Mouse (Mus musculus) adrenal gland, postnatal 36 days (tissue): ENCODE results near the gene Ahctf1. TPM values are rescaled to one million over a fixed set of nuclear protein-coding genes. Genes with fewer than 3 reads are reported as not detected.
A peak's percentile ranks its signal among the peaks of the same experiment; 100 is the strongest.
"Not testable (repeated sequence)": the region's sequence is repeated elsewhere in the genome, so short reads cannot be mapped to it uniquely, and the experiment has no call there.

ENCODE experiments used
- DNase-seq, 2 experiments: peaks; one replicate each; pipeline ENCODE4 v3.0.0; 2021; ENCODE audit warnings: mixed read lengths in 1 of 2
- total RNA-seq, 2 experiments: library from RNA; stranded (reverse); gene quantifications; 2 replicates each; pipeline ENCODE4 v1.2.3; 2021

Gene Ahctf1
- total RNA-seq, 2 experiments from 2014 or later = 37.0 to 43.5 TPM

DNA sequence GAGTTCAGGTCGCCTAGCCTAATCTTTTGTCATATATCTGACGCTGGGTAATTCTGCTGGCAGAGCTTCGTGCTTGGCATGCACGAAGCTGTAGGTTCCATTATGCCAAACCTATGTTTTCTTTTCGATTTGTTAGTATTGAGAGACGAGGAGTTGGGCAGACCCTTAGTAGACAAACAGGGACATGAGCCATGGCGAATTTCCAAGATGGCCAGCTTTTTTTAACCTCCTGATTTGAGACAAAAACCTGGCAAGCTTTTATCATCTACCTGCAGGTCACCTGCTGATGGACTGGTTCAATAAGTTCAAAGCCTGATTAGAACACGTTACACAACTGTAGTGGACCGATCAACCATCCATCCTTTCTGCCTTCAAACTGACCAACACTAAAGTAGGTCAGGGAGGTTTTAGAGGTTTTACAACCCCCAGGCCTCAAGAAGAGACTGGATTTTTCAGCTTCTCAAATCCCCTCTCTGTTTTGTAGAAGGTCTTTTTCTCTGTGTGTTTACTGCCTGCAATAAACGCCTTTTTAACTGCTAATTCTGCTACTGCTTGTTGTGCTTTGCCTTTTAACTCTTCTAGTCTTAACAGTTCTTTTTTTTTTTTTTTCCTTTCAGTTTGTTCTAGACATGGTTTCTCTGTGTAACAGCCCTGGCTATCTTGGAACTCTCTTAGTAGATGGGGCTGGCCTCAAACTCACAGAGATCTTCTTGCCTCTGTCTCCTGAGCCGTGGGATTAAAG is 831 bp upstream of the Ahctf1 start:
- no peak for DNase-seq

- peak; percentile 73 to 83 for DNase-seq
Observed at GRCm38 (mm10) chr1:179802610-179803512, 619 bp downstream of the Ahctf1 start, which contains the start of gene Gm10518. Gene Gm10518 (plus strand): TSS chr1:179803376.

GRCm38 (mm10) chr1:179798794-179799193 is 4.7 kb downstream of the Ahctf1 start:
- no peak for DNase-seq

DNA sequence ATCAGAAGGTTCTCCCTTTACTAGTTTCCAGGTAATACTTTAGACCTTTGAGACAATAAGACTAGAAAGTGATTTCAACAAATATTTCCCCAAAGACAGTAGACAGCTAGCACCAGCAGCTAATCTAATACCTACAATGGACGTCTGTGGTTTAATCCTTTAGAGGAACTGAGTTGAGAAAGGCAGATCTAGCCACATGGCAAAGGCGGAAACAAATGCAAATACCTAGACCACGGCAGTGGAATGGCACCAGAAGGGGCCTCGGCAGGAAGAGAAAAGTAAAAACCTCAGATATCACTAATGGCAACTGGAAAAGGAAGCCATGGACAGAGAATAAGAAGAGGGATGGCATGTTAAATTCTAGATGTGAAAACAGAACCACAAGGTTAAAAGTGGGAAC is 16.2 kb downstream of the Ahctf1 start:
- no peak for DNase-seq

DNA sequence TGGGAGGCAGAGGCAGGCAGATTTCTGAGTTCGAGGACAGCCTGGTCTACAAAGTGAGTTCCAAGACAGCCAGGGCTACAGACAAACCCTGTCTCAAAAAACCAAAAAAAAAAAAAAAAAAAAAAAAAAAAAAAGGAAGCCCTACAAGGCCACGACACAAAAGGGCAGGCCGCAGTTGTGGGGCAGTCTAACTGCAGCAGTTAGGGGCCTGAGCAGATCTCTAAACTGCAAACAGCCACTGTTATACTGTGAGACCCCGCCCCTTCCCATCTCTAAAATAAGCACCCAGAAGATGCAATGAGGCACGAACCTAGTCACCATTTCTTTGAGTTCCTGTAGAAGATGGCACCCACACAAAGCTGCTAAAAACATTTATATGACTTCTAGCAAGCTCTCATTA is 18.0 kb downstream of the Ahctf1 start:
- no peak for DNase-seq

DNA sequence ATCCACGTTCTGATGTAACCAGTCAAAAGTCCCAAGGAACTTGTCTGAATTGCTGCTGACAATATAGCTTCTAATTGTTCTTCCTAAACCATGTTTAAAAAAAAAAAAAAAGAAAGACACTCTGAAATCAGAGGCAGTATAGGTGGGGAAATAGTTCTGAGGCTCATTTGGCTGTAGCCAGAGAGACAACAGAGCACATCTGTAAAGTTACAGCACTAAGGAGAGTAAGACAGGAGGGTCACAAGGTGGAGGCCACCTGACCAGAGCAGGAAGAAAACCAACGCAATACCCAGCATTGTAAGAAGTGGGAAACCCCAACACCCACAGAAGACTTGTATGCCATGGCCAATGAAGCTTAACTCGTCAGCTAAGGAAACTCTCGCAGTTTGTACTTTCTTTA is 19.4 kb downstream of the Ahctf1 start:
- no peak for DNase-seq

DNA sequence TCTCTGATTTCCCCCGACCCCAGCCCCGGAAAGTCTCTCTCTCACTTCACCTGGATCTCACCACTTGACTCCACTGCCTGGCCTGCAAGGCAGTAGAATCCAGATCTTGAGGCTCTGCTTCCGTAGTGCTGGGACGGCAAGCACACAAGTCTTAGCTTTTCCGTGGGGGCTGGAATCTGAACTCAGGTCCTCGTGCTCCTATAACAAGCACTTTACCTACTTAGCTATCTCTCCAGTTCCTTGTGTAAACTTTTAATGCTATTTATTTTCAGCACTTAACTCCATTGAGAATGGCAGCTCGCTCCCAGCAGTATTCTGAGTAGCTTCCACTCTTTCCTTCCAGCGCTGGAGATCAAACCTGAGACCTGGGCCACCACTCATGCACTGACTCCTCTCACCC is 26.6 kb downstream of the Ahctf1 start:
- DNase-seq = no peak

GRCm38 (mm10) chr1:179760553-179760952 is 42.9 kb downstream of the Ahctf1 start:
- DNase-seq = no peak

GRCm38 (mm10) chr1:179760086-179760485 is 43.4 kb downstream of the Ahctf1 start:
- no peak for DNase-seq

- no peak for DNase-seq
Observed at GRCm38 (mm10) chr1:179756477-179756876, 47.0 kb downstream of the Ahctf1 start.

- DNase-seq = peak in 1 of 2 experiments; percentile 24
Observed at GRCm38 (mm10) chr1:179753006-179753405, 50.5 kb downstream of the Ahctf1 start.

DNA sequence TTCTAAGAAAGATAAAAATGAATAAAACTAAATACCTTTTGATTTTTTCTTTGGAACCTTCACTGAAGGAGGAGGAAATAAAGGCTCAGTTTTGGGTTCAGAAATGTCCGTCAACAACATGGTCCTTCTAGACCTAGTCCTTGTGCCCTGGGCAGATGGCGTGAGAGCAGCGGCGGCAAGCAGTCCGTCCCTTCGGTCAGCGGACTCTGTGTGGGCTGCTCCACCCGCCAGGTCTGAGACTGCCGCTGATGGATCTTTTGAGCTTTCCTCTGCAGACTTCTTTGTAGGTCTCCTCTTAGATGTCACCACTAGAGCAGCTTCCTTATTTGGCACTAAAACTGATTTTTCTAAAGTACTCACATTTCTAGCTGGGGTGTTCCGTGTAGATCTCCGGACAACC is 51.2 kb downstream of the Ahctf1 start:
- no peak for DNase-seq

GRCm38 (mm10) chr1:179745171-179745570 is 58.3 kb downstream of the Ahctf1 start, which contains the start of gene Kif28:
Gene Kif28 (minus strand): TSS chr1:179745271.
- no peak for DNase-seq

DNA sequence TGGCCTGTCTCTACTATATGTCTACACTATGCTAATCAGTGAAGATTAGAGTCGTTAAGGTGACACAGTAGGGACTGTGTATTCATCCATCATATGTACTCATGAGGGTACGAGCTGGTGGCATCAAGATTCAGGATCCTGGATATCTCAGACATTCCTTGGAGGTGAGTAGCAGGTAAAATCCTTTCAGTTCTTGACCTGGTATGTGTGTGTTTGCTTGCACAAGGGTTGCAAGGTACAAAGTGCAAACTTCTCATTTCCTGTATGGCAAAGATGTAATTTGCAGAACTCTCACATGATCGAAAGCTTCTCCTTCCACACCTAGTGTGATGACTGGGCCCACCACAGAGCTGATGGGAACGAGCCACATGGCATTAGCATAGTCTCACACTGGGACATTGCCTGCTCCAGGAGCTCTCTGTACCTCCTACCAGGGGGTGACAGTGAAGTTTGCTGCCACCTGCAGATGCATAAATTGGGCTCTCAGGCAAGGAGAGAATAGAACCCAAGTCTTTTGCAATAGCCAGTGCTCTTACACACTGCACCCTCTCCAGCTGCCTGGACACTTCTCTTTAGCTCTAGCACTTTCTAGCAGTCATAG is 59.8 kb downstream of the Ahctf1 start:
- DNase-seq = no peak

- no peak for DNase-seq
Observed at GRCm38 (mm10) chr1:179736483-179736882, 67.0 kb downstream of the Ahctf1 start.

- peak; percentile 72 to 76 for DNase-seq
Observed at GRCm38 (mm10) chr1:179734500-179735474, 68.7 kb downstream of the Ahctf1 start.

DNA sequence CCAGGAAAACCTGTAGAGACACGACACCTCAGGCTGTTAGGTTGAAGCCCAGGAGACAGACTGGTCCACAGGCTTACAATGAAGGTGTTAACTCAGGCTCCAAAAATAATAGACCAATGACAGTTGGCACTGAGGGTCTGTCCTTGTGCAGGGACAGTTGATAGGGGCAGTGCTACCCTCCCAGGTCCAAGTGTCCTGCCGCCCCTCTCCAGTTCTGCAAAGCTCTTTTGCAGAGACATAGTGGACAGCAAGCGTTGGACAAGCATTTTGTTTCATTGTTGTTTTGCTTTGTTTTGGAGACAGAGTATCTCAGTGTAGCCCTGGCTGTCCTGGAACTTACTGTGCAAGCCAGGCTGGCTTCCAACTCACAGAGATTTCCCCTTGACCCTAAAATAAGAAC is 72.1 kb downstream of the Ahctf1 start:
- DNase-seq = no peak

DNA sequence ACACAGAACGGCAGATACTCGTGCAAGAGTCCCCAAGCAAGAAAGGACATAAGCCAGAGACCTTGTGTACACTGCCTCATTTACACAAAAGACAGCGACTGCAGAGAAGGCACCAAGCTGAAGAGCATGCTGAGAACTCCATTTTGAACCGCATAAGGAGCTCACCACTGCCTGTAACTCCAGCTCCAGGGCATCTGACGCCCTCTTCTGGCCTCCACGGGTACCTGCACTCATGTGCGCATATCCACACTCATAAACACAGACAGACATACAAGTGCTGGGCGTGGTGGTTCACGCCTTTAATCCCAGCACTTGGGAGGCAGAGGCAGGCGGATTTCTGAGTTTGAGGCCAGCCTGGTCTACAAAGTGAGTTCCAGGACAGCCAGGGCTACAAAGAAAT is 74.8 kb downstream of the Ahctf1 start:
- DNase-seq = no peak

DNA sequence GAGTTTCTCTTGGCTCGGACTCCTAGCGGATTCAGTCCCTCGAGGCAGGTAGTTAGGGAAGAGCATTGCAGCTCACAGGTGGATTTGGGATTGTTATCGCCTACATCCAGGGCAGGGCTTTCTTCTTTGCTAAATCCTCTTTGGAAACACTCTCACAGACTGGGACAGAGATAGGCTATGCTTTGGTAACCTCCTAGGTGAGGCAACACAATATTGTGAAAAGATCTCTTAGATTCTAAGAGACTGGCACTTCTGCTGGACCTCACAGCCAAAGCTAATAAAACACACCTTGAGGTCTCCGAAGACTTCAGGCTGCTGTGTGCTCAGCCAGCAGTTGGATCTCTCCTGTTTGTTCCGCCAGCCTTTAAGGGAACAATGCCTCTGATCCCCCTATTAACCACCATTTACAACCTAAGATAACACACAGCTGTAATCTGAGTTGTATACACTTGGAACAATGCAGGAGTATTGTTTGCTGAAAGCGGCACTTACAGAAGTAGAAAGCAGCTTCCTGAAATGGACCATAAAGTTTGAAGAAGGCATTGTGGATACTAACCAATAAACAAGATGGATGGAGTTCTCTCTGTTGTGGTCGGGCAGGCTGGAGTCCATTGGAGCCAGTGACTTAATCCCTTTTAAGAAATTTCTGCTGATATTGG is 80.5 kb downstream of the Ahctf1 start:
- no peak for DNase-seq

DNA sequence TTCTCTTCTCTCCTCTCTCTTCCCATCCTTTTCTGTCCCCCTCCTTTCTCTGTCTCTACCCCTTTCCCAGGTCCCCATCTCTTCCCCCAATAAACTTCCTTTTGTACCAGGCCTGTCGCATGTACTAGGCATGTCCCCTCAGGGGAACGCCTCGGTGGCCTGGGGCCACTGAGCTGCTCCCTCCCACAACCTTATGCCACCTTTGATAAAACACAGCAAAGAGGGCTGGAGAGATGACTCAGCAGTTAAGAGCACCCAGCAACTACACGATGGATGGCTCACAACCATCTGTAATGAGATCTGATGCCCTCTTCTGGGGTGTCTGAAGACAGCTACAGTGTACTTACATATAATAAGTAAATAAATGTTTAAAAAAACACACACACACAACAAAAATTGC is 87.7 kb downstream of the Ahctf1 start:
- no peak for DNase-seq

DNA sequence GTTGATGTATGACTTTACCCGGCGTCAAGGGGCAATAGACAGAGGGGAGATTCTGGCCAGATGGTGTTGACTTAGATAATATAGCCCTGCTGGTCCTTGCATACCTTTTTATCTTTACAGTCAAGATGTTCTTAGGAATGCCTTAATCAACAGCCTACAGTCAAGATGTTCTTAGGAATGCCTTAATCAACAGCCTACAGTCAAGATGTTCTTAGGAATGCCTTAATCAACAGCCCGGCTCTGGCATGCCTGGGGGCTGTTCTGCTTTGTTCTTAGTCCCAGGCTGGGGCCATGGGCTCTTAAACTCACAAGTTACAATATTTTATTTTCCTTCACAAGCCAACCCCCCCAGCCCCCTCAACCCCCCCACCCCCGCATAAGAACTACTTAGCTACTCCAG is 88.2 kb downstream of the Ahctf1 start:
- DNase-seq = not testable (repeated sequence)
